Mouse (Mus musculus): ENCODE results near the gene Lin28b. TPM values are rescaled to one million over a fixed set of nuclear protein-coding genes. Genes with fewer than 3 reads are reported as not detected.

The Lin28b gene
- total RNA-seq, 2 experiments from 2014 or later: not detected

DNA sequence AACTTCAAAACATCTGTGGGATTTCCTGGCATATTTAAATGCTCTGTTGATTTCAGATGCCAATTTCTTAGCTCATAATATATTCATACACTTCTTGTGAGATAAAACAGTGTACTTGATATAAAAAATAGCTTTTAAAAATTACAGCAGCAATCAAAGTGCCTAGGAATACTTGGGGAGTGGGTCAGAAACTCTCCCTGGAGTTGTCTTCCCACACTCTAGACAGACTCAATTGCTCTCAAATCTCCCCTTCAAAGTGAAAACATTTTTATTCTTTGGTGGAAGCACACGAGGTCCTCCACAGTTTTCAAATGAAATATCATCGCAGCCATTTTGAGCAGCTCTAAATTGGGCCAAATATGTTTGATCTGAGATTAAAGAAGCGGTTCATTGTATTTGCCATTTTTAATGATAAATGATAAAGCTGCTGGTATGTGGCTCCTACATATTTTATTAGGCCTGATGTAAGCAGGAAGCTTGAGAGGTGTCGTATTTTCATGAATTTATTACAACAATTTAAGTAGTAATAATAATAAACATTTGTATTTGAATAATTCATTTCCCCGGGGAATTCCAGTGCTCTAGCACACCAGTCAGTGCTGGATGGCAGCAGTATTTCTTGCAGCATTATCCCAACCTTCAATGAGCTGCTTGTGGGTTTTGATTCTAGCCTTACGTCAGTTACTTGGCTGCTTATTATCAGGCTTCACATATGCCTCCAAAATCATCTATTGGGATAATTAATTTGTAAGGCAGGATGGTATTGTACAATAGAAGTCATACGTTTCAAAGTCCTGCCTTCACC lies 157.8 kb downstream of the Lin28b start:
- no peak for DNase-seq (ENCODE audit: low spot score in 2 of 2)

Other genes with a start within 250 kb of the Lin28b start
- 10 to 100 TPM; 29.4 to 33.8 TPM for gene Bves, start 150.6 kb downstream of the Lin28b start, total RNA-seq (2021)
- 10 to 100 TPM in 1 of 2 experiments, 1 to 10 TPM in 1; 9.3 to 10.3 TPM for gene Hace1, start 91.4 kb upstream of the Lin28b start, total RNA-seq (2021)